Mouse (Mus musculus) hindbrain, embryonic 13.5 days (tissue): ENCODE measurements around the gene Sbf1. TPM values are rescaled to one million over a fixed set of nuclear protein-coding genes. Genes with fewer than 3 reads are reported as not detected.
A peak's percentile ranks its signal among the peaks of the same experiment; 100 is the strongest.

Experiments
- ATAC-seq: fragments of 200-750 bp; cut with Nextera tagmentation; 2 replicates; pipeline ENCODE4 v1.8.0; 2017; ENCODE audit warnings: moderate TSS enrichment; ENCODE audit not compliant: low FRiP score
- H3K27ac ChIP-seq: fragments of 300-500 bp; sonication (generic); 2 replicates; pipeline ENCODE4 v1.5.1; 2015; ENCODE audit warnings: inconsistent platforms, mild to moderate bottlenecking, moderate library complexity
- H3K27me3 ChIP-seq: fragments of 300-500 bp; sonication (generic); 2 replicates; pipeline ENCODE4 v1.6.1; 2015; ENCODE audit warnings: mild to moderate bottlenecking, inconsistent platforms
- H3K36me3 ChIP-seq: fragments of 300-500 bp; sonication (generic); 2 replicates; pipeline ENCODE4 v1.6.1; 2015; ENCODE audit warnings: mild to moderate bottlenecking, inconsistent platforms
- H3K4me1 ChIP-seq: fragments of 300-500 bp; sonication (generic); replicated peaks from 2 replicates; pipeline ENCODE4 v1.6.1; 2015; ENCODE audit warnings: inconsistent platforms
- H3K4me2 ChIP-seq: fragments of 300-500 bp; sonication (generic); 2 replicates; pipeline ENCODE4 v1.6.1; 2015; ENCODE audit warnings: inconsistent platforms, mild to moderate bottlenecking, moderate library complexity
- H3K4me3 ChIP-seq: fragments of 300-500 bp; sonication (generic); 2 replicates; pipeline ENCODE4 v1.5.1; 2015; ENCODE audit warnings: mild to moderate bottlenecking, inconsistent platforms
- H3K9ac ChIP-seq: fragments of 300-500 bp; sonication (generic); 2 replicates; pipeline ENCODE4 v1.6.1; 2015; ENCODE audit warnings: mild to moderate bottlenecking, inconsistent platforms
- H3K9me3 ChIP-seq: fragments of 300-500 bp; sonication (generic); 2 replicates; pipeline ENCODE4 v1.6.1; 2016; ENCODE audit warnings: inconsistent platforms
- WGBS: fragments of 180-500 bp; shearing (Covaris S2); methylation state at CpG from one replicate; pipeline ENCODE4 v1.1.7; 2015; 5-methylcytosine and 5-hydroxymethylcytosine counted together
- polyA plus RNA-seq: library from polyadenylated mRNA; unstranded; fragments of >200 nt; fragmentation: Nextera tagmentation; extraction: Ambion mirVana; gene quantifications from 2 replicates; pipeline ENCODE4 v1.2.1, GENCODE M21; 2015

Gene Sbf1
- 78.4 and 83.3 TPM in 2 replicates for polyA plus RNA-seq

GRCm38 (mm10) chr15:89315190-89315731 is at the start of gene Sbf1:
Sbf1 (minus strand) TSS chr15:89315311.
- H3K9me3 ChIP-seq: no peaks in the 10 kb centered on the region
- peak; percentile 99 for ATAC-seq
- 1% methylated on average over 37 of the region's 37 CpGs for WGBS
- H3K4me2 ChIP-seq: peak within 1 kb of the TSS; percentile 92
- H3K27me3 ChIP-seq: no peaks in the 10 kb centered on the region
- H3K9ac ChIP-seq: peak within 1 kb of the TSS; percentile 93
- peaks cover 41% of the 10 kb centered on the region for H3K4me1 ChIP-seq
- H3K36me3 ChIP-seq: no peaks in the 10 kb centered on the region
- H3K4me3 ChIP-seq: peak within 1 kb of the TSS; percentile 96
- H3K27ac ChIP-seq: peak within 1 kb of the TSS; percentile 79

GRCm38 (mm10) chr15:89363051-89363450 is 47.9 kb upstream of the Sbf1 start:
- no peak for ATAC-seq
- WGBS: 97% methylated on average over 7 of the region's 7 CpGs
- H3K27ac ChIP-seq: no peak overlapping the region
- no peaks in the 10 kb centered on the region for H3K27me3 ChIP-seq
- peaks cover 12% of the 10 kb centered on the region for H3K4me1 ChIP-seq
- no peaks in the 10 kb centered on the region for H3K9me3 ChIP-seq
- H3K36me3 ChIP-seq: peaks cover 80% of the 10 kb centered on the region
- H3K9ac ChIP-seq: no peak overlapping the region
- no peak overlapping the region for H3K4me2 ChIP-seq
- no peak overlapping the region for H3K4me3 ChIP-seq

- WGBS: 88% methylated on average over 3 of the region's 3 CpGs
- Histone ChIP-seq H3K27ac (no peak overlapping the region), H3K9ac (no peak overlapping the region), H3K4me3 (no peak overlapping the region), H3K9me3 (no peaks in the 10 kb centered on the region), H3K36me3 (peaks cover 39% of the 10 kb centered on the region), H3K4me2 (no peak overlapping the region), H3K4me1 (peaks cover 42% of the 10 kb centered on the region), H3K27me3 (no peaks in the 10 kb centered on the region)
- no peak for ATAC-seq
Measured at GRCm38 (mm10) chr15:89358784-89359183, 43.7 kb upstream of the Sbf1 start.

GRCm38 (mm10) chr15:89356372-89356771 is 41.3 kb upstream of the Sbf1 start:
- ATAC-seq: peak; percentile 13; the same call in 1 of the 2 replicates
- WGBS: under 1% methylated on average over 15 of the region's 15 CpGs
- H3K4me1 ChIP-seq: peaks cover 42% of the 10 kb centered on the region
- H3K4me2 ChIP-seq: peak overlapping the region; percentile 87
- peak overlapping the region; percentile 83 for H3K9ac ChIP-seq
- no peaks in the 10 kb centered on the region for H3K9me3 ChIP-seq
- peaks cover 41% of the 10 kb centered on the region for H3K36me3 ChIP-seq
- H3K4me3 ChIP-seq: peak overlapping the region; percentile 67
- H3K27ac ChIP-seq: peak overlapping the region; percentile 81
- H3K27me3 ChIP-seq: no peaks in the 10 kb centered on the region

- under 1% methylated on average over 60 of the region's 64 CpGs for WGBS
- peak within 1 kb of the TSS; percentile 83 for H3K9ac ChIP-seq
- peak; percentile 94 for ATAC-seq
- peak within 1 kb of the TSS; percentile 67 for H3K4me3 ChIP-seq
- peak within 1 kb of the TSS; percentile 87 for H3K4me2 ChIP-seq
- no peaks in the 10 kb centered on the region for H3K27me3 ChIP-seq
- H3K9me3 ChIP-seq: no peaks in the 10 kb centered on the region
- peaks cover 42% of the 10 kb centered on the region for H3K4me1 ChIP-seq
- peak within 1 kb of the TSS; percentile 81 for H3K27ac ChIP-seq
- peaks cover 41% of the 10 kb centered on the region for H3K36me3 ChIP-seq
Measured at GRCm38 (mm10) chr15:89355241-89356187, 40.4 kb upstream of the Sbf1 start, which contains the start of the genes Lmf2 and Ncaph2. Lmf2 (minus strand) TSS chr15:89355659. Ncaph2 (plus strand) TSS chr15:89355719.

- Histone ChIP-seq H3K27me3 (no peaks in the 10 kb centered on the region), H3K36me3 (peaks cover 41% of the 10 kb centered on the region), H3K27ac (no peak overlapping the region), H3K4me2 (peak overlapping the region; percentile 61), H3K4me3 (peak overlapping the region; percentile 67), H3K9me3 (no peaks in the 10 kb centered on the region), H3K9ac (peak overlapping the region; percentile 83), H3K4me1 (peaks cover 42% of the 10 kb centered on the region)
- ATAC-seq: no peak
- 90% methylated on average over 7 of the region's 7 CpGs for WGBS
Measured at GRCm38 (mm10) chr15:89354455-89354854, 39.3 kb upstream of the Sbf1 start.

GRCm38 (mm10) chr15:89353837-89354236 is 38.7 kb upstream of the Sbf1 start:
- ATAC-seq: no peak
- Histone ChIP-seq H3K9ac (0 out of 2 replicates have a peak overlapping the region, but pooled peaks have one; percentile 83), H3K27ac (no peak overlapping the region), H3K9me3 (no peaks in the 10 kb centered on the region), H3K4me3 (0 out of 2 replicates have a peak overlapping the region, but pooled peaks have one; percentile 67), H3K4me2 (0 out of 2 replicates have a peak overlapping the region, but pooled peaks have one; percentile 61), H3K36me3 (peaks cover 41% of the 10 kb centered on the region), H3K4me1 (peaks cover 38% of the 10 kb centered on the region), H3K27me3 (no peaks in the 10 kb centered on the region)
- 95% methylated on average over 16 of the region's 16 CpGs for WGBS

- 94% methylated on average over 12 of the region's 12 CpGs for WGBS
- H3K4me1 ChIP-seq: peaks cover 28% of the 10 kb centered on the region
- no peaks in the 10 kb centered on the region for H3K27me3 ChIP-seq
- peaks cover 41% of the 10 kb centered on the region for H3K36me3 ChIP-seq
- H3K4me2 ChIP-seq: no peak overlapping the region
- no peak overlapping the region for H3K4me3 ChIP-seq
- no peaks in the 10 kb centered on the region for H3K9me3 ChIP-seq
- ATAC-seq: no peak
- no peak overlapping the region for H3K27ac ChIP-seq
- no peak overlapping the region for H3K9ac ChIP-seq
Measured at GRCm38 (mm10) chr15:89352795-89353194, 37.7 kb upstream of the Sbf1 start.

GRCm38 (mm10) chr15:89352054-89352453 is 36.9 kb upstream of the Sbf1 start:
- Histone ChIP-seq H3K4me2 (no peak overlapping the region), H3K27me3 (no peaks in the 10 kb centered on the region), H3K36me3 (peaks cover 41% of the 10 kb centered on the region), H3K4me1 (peaks cover 22% of the 10 kb centered on the region), H3K9ac (no peak overlapping the region), H3K27ac (no peak overlapping the region), H3K9me3 (no peaks in the 10 kb centered on the region), H3K4me3 (no peak overlapping the region)
- no peak for ATAC-seq
- WGBS: 97% methylated on average over 14 of the region's 14 CpGs

- no peak overlapping the region for H3K27ac ChIP-seq
- H3K36me3 ChIP-seq: peaks cover 41% of the 10 kb centered on the region
- H3K9me3 ChIP-seq: no peaks in the 10 kb centered on the region
- ATAC-seq: no peak
- no peak overlapping the region for H3K9ac ChIP-seq
- no peak overlapping the region for H3K4me2 ChIP-seq
- WGBS: 93% methylated on average over 15 of the region's 15 CpGs
- no peaks in the 10 kb centered on the region for H3K27me3 ChIP-seq
- H3K4me1 ChIP-seq: peaks cover 14% of the 10 kb centered on the region
- H3K4me3 ChIP-seq: no peak overlapping the region
Measured at GRCm38 (mm10) chr15:89351302-89351701, 36.2 kb upstream of the Sbf1 start.

- Histone ChIP-seq H3K27ac (no peak overlapping the region), H3K4me2 (no peak overlapping the region), H3K27me3 (no peaks in the 10 kb centered on the region), H3K9ac (no peak overlapping the region), H3K4me3 (no peak overlapping the region), H3K9me3 (no peaks in the 10 kb centered on the region), H3K4me1 (peaks cover 13% of the 10 kb centered on the region), H3K36me3 (peaks cover 41% of the 10 kb centered on the region)
- 83% methylated on average over 5 of the region's 5 CpGs for WGBS
- ATAC-seq: no peak
Measured at GRCm38 (mm10) chr15:89350447-89350846, 35.3 kb upstream of the Sbf1 start.

- WGBS: 83% methylated on average over 3 of the region's 3 CpGs
- Histone ChIP-seq H3K36me3 (no peaks in the 10 kb centered on the region), H3K9ac (no peak overlapping the region), H3K4me3 (no peak overlapping the region), H3K4me2 (no peak overlapping the region), H3K27ac (no peak overlapping the region), H3K27me3 (no peaks in the 10 kb centered on the region), H3K9me3 (no peaks in the 10 kb centered on the region), H3K4me1 (no peaks in the 10 kb centered on the region)
- ATAC-seq: no peak
Measured at GRCm38 (mm10) chr15:89343325-89343724, 28.2 kb upstream of the Sbf1 start.
